Mouse (Mus musculus): ENCODE measurements around the gene Gm20479.

DNA sequence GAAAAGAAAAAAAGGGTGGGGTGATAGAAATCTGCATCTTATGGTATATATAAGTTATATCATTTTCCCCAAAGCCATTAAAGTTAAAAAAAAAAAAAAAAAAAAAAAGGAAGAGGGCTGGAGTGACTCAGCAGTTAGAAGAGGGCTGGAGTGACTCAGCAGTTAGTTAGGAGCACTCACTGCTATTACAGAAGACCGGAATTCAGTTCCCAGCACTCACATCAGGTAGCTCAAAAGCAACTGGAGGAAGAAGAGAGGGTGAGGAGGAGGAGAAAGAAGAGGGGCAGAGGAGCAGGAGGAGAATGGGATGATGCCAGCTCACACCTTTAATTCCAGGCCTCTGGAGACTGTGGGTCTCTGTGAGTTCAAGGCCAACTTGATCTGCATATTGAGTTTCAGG lies 26.0 kb upstream of the Gm20479 start:
- TF ChIP-seq CTCF (conservative IDR thresholded peaks at IDR 0.05; ENCODE audit: low read length) (no peak), NANOG (IDR thresholded peaks at IDR 0.05; ENCODE audit: borderline replicate concordance, low read length) (no peak), POU5F1 (IDR thresholded peaks at IDR 0.05; ENCODE audit: borderline replicate concordance, low read length) (no peak)
